Mouse (Mus musculus) cerebellum, adult 2 months (tissue): ENCODE measurements around the gene Cmah.

ENCODE experiments used
- CTCF ChIP-seq: fragments of 200-500 bp; IDR thresholded peaks from 2 replicates; pipeline ENCODE4 v1.5.1; 2011; ENCODE audit warnings: low read depth, mild to moderate bottlenecking, control low read depth, low read length, moderate library complexity, borderline replicate concordance; ENCODE audit not compliant: insufficient read depth
- POLR2A ChIP-seq: fragments of 200-500 bp; IDR thresholded peaks from 2 replicates; pipeline ENCODE4 v1.6.1; 2011; ENCODE audit warnings: low read length, control low read depth, borderline replicate concordance; ENCODE audit not compliant: insufficient read depth

DNA sequence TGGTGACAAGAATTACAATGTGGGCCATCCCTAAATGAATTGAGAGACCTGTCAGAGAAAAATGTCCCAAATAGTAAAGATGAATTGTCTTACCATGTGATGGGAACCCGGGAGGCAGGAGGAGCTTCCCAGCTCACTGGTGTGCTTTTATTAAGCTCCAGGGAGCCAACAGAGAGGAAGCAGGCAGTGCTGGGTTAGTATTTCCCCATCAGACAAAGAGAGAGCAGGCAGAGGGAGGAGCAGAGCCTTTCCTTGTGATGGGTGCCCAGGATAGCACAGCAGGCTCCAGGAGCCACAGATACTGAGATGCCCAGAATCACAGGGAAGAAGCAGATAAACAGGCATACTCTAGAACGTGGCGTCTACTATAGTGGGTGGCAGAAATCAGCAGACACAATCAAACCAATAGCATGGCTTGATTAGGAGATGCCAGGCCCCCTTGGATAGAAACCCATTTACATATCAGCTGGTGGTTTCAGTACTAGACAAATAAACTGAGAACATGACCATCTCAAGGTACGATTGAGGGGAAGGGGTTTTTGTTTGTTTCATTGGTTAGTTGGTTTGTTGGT, 87.5 kb downstream of the Cmah start:
- TF ChIP-seq CTCF (no peak), POLR2A (no peak)
